Mouse (Mus musculus): Measurements from ENCODE around the gene Thbs4.

- TF ChIP-seq POLR2A (IDR thresholded peaks at IDR 0.05; ENCODE audit: insufficient read depth, low read depth, low read length) (no peak), CTCF (IDR thresholded peaks at IDR 0.05; ENCODE audit: insufficient read depth, low read depth, low read length) (no peak)
These were observed 3.1 kb downstream of the Thbs4 start for GRCm38 (mm10) chr13:92791474-92791873.

Data from olfactory bulb, adult 2 months (tissue).